Mouse (Mus musculus) adrenal gland, postnatal 25 days (tissue): Measurements from ENCODE around the gene Rab7b. TPM values are rescaled to one million over a fixed set of nuclear protein-coding genes. Genes with fewer than 3 reads are reported as not detected.

Source experiments
- DNase-seq: peaks from one replicate; pipeline ENCODE4 v3.0.0; 2021; ENCODE audit warnings: mixed read lengths
- total RNA-seq: library from RNA; stranded (reverse); gene quantifications from 2 replicates; pipeline ENCODE4 v1.2.3, GENCODE M21; 2021

Rab7b gene
- total RNA-seq, 1 experiment from 2014 or later: 5.4 TPM

DNA sequence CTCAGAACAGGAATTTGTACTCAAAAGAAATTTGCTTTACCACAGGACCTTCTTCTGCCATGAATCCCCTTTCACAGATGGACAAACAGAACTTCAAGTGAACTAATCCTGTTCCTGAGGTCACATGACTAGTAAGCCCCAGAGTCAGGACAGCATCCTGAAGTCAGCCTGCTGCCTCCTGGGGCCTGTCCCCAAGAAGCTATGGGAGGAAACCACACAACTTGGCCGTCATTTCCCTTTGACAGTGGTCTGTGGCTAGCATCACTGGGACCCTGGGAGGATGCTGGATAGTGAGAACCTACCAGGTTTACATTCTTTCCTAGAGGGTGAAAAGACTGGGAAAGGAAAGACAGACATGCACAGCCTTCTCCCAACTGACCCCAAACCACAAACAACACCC lies 50.3 kb downstream of the Rab7b start:
- no peak for DNase-seq

GRCm38 (mm10) chr1:131739481-131740160 lies 51.1 kb downstream of the Rab7b start:
- DNase-seq: no peak

- DNase-seq: no peak
Observed at GRCm38 (mm10) chr1:131743868-131744464, 55.5 kb downstream of the Rab7b start, which contains the start of gene Slc26a9. Gene Slc26a9 (plus strand): TSS chr1:131744022.

DNA sequence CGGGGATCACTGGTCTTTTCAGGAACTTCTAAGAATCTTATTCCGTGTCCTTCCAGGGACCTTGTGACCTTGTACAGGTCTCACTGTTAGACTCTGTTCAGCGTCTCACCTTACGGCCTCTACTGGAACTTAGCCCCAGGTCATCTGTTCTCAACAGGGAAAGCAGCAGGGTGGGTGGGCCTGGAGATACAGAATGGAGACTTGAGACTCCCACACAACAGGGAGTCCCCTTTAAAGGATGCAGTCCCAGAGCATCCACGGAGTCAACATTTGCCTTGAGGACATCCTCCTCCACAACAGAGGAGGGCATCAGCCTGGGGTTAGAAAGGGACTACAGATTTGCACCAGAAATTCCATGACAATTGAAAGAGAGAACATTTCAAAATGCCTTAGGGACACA lies 56.9 kb downstream of the Rab7b start:
- DNase-seq: no peak

DNA sequence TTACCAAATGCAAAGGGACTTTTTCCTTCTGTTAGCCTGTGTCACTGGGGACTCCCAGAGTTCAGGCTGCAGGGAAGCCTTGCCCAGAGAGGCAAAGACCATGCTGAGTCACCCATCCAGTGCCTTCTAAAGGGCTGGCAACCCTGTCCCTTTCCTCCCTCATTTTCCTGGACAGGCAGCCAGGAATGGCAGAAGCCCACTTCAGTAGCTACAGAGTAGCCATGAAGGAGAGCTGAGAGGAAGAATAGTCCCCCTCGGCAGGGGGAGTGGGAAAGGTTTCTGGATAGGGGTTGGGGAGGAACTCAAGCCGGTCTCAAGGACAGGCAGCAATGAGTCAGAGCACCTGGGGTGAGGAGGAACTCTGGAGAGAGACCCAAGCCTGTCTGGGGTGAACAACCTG lies 59.3 kb downstream of the Rab7b start:
- DNase-seq: no peak

- no peak for DNase-seq
Observed at GRCm38 (mm10) chr1:131748636-131749035, 60.1 kb downstream of the Rab7b start.

DNA sequence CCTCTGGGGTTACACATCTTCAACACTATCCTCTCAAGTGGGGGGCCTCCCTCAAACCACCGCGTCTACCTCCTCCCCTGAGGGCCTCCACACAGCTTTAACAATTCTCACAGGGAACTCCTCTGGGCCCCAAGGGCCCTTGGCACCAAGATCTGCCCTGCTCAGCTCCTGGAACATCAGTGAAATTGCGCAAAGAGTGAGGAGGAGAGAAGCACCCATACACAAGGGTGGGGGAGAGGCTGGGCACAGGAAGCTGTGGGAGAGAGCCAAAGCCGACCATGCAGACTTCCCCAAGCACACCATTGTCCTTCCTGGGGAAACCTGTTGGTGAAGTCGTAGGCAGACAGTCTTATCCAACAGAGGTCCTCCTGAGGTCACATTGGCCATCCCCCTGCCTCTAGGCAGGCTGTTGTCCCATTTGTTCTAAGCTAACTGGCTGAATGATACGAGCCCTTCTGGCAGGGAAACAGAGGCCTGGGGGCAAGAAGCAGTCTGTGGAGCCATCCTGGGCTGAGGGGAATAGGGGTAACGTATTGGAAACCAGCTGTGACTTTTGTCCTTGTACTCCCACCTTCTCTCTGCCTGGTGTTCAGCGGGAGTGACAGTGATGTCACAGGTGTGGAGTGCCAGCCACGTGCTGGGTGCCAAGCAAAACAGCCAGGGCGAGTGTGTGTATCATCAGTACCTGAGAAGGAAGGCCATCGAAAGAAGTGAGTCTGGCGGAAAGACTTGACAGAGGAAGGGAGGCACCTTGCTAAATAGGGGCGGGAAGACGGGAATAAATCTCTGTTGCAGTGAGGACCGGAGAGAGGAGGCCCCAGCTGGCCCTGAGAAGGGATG lies 61.4 kb downstream of the Rab7b start:
- DNase-seq: no peak

- no peak for DNase-seq
Observed at GRCm38 (mm10) chr1:131751181-131751890, 62.8 kb downstream of the Rab7b start.

- DNase-seq: peak; percentile 50
Observed at GRCm38 (mm10) chr1:131751891-131752311, 63.4 kb downstream of the Rab7b start.

DNA sequence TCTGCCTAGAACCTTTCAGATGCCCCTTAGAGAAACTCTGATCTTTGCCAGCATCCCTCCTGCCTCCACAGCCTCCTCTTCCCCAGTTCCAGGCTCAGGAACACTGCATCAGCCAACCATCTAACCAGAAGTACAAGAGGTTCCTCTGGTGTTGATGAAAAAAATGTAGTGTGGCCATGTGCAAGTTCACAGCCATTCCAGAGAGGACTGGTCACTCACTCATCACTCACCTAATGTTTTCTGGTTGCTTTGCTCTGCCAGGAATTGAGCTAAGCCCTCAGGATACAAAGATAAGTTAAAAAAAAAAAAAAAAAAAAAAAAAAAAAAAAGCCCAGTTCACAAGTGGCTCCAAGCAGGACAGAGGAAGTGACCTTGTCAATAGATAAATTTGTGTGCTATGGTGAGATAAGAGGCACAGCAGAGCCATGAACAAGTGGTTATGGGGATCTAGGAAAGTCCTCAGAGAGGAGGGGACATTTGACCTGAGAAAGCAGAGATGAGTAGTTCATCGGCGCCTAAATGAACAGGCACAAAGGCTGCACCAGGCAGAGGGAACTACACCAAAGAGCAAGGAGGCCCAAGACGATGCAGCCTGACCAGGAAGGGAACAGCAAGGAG lies 65.8 kb downstream of the Rab7b start:
- DNase-seq: no peak

DNA sequence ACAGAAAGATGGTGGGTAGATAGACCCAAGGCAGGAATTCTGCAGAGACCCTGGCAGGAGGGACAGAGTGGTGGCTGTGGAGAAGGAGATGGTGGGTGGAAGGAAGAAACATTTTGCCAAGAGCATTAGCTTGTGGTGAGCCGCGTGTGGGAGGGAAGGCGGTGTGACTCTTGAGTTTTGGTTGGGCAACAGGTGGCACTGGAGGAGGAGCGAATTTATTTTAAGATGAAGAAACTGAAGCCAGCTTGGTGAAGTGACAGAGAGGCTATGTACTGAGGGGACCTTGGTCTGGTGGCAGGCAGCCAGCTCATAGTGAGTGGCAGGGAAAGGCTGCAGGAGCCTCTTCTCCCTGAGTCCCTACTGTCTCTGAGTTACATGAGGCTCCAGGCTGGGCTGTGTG lies 66.4 kb downstream of the Rab7b start:
- peak; percentile 86 for DNase-seq

DNA sequence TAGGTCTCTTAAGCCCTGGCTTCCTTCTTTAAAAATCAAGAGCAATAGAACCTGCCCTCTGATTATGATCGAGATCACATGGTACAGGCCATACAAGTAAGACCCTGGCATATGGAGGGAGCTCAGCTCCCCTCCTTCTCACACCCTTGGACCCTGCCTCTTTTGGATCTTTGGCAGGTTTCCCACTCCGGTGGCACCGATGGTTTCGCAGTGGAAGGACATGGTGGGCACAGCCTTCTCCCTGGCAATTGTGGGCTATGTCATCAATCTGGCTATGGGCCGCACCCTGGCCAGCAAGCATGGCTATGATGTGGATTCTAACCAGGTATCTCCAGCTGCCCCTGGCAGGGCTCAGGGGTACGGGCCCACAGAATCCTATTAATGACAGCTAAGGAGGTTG lies 68.7 kb downstream of the Rab7b start:
- no peak for DNase-seq

GRCm38 (mm10) chr1:131758796-131759195 lies 70.3 kb downstream of the Rab7b start:
- DNase-seq: no peak

GRCm38 (mm10) chr1:131759667-131760427 lies 71.4 kb downstream of the Rab7b start:
- DNase-seq: no peak

DNA sequence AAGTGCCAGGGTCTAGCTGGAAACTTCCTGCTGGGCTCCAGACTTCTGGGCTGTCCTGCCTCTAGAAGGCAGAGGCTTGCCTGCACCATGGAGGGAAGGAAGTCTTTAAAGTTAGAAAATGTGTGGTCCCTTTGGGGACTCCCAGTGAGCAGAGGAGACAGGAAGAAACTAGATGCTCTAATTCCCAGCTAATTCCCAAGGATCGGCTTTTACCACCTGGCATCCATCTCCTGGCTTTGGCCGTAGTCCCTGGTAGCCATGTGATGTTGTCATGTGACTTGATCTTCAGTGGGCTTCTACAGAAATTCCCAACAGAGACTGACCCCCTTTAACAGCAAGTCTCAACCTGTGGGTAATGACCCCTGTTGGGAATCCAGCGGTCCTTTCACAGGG lies 71.9 kb downstream of the Rab7b start:
- DNase-seq: no peak

DNA sequence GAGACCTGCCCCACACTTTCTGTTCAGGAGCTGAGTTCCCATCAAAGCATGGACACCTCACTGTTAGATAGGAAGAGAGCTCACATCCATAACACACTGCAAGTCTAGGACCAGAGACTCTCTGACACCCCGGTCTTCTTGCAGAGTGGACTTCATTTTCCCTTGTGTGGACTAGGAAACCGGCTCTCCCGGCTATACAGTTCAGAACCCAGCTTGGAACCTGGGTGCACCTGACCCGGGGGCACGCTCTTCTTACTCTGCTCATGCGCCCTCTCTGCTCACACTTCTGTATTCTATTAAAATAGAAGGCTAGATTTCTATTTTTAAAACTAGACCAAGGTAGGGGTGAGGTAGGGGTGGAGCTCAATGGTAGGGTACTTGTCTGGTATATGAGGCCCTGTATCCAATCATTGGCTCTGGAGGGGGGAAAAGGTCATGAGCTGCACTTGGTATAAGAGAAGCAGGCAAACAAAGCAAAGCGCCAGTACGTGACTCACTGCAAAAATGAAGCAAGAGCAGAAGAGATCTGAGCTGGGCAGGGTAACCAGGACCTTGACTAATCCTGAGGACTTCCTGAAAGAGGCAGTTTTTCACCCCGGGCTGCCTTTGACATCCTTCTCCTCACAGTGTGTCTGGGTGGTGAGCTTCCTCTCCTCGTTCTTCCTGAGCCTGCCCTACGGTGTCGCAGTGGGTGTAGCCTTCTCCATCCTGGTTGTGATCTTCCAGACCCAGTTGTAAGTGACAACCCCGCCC lies 72.8 kb downstream of the Rab7b start:
- no peak for DNase-seq

DNA sequence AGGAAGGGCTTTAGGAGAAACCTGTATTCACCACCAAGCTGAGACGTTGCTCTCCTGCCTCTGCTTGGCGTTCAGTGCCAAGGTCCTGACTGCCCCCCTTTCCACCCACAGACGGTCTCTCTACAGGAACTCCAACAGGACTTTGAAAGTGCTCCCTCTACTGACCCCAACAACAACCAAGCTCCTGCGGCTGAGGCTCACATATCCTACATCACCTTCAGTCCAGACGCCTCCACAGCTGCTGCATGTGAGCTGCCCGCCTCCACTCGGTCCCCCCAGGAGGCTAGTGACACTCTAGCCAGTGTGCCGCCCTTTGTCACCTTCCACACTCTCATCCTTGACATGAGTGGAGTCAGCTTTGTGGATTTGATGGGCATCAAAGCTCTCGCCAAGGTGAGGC lies 75.2 kb downstream of the Rab7b start:
- no peak for DNase-seq

DNA sequence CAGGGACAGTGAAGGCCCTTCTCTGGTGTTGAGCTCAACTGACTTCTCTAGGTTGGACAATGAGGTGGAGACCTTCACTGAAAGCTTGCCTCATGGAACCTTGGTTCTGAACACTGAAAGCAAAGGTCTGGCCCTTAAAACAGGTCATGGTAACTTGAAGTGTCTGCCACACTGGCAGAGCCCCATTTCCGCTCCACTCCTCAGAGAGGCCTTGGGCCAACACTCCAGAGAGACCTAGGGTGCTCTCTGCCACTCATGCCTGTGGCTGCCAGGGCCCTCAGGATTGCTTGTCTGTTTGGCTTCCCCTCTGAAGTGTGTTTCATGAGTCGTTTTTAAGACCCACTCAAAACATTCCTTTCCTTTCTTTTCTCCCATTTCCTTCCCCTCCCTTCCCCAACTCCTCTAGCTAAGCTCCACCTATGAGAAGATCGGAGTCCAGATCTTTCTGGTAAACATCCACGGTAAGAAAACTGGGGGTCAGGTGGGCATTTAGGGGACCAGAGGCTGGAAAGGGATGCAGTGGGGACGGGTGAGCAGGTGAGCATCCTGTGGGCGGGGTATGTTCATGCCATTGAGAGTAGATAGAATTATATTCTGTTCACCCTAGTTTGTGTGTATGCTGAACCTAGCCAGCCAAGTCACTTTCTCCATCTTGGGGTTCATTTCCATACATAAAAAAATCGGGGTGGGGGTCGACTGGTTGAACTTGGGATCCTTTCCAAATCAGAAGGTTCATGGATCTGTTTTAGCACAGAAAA lies 76.3 kb downstream of the Rab7b start:
- DNase-seq: no peak
